Mouse (Mus musculus) liver, embryonic 12.5 days (tissue): Measurements from ENCODE around the gene Foxj3. TPM values are rescaled to one million over a fixed set of nuclear protein-coding genes. Genes with fewer than 3 reads are reported as not detected.

ENCODE experiments used
- ATAC-seq: fragments of 200-750 bp; cut with Nextera tagmentation; 2 replicates; pipeline ENCODE4 v1.8.0; 2017; ENCODE audit warnings: moderate number of reproducible peaks, mild to moderate bottlenecking, moderate library complexity
- H3K27ac ChIP-seq: fragments of 300-500 bp; sonication (generic); 2 replicates; pipeline ENCODE4 v1.5.1; 2016; ENCODE audit warnings: mild to moderate bottlenecking
- H3K27me3 ChIP-seq: fragments of 300-500 bp; sonication (generic); replicated peaks from 2 replicates; pipeline ENCODE4 v1.6.1; 2016; ENCODE audit warnings: mild to moderate bottlenecking, moderate library complexity
- H3K36me3 ChIP-seq: fragments of 300-500 bp; sonication (generic); 2 replicates; pipeline ENCODE4 v1.6.1; 2016; ENCODE audit warnings: mild to moderate bottlenecking, moderate library complexity
- H3K4me1 ChIP-seq: fragments of 300-500 bp; sonication (generic); 2 replicates; pipeline ENCODE4 v1.6.1; 2016
- H3K4me2 ChIP-seq: fragments of 300-500 bp; sonication (generic); 2 replicates; pipeline ENCODE4 v1.6.1; 2016; ENCODE audit warnings: mild to moderate bottlenecking, moderate library complexity
- H3K4me3 ChIP-seq: fragments of 300-500 bp; sonication (generic); 2 replicates; pipeline ENCODE4 v1.5.1; 2016; ENCODE audit warnings: mild to moderate bottlenecking, moderate library complexity
- H3K9ac ChIP-seq: fragments of 300-500 bp; sonication (generic); 2 replicates; pipeline ENCODE4 v1.6.1; 2016; ENCODE audit warnings: mild to moderate bottlenecking, moderate library complexity
- H3K9me3 ChIP-seq: fragments of 300-500 bp; sonication (generic); replicated peaks from 2 replicates; pipeline ENCODE4 v1.6.1; 2016; ENCODE audit warnings: mild to moderate bottlenecking, moderate library complexity
- WGBS: fragments of 180-500 bp; shearing (Covaris S2); methylation state at CpG from one replicate; pipeline ENCODE4 v1.1.7; 2016; ENCODE audit not compliant: insufficient replicate concordance; 5-methylcytosine and 5-hydroxymethylcytosine counted together
- polyA plus RNA-seq: library from polyadenylated mRNA; unstranded; fragments of >200 nt; fragmentation: Nextera tagmentation; extraction: Ambion mirVana; gene quantifications from 2 replicates; pipeline ENCODE4 v1.2.1, GENCODE M21; 2016

Foxj3 gene
- polyA plus RNA-seq, 1 experiment from 2014 or later: 10.0 TPM

GRCm38 (mm10) chr4:119642666-119643065 is 105.9 kb downstream of the Foxj3 start:
- ATAC-seq: no peak
- peaks cover 8% of the 10 kb centered on the region; the same call in 1 of the 2 replicates for H3K9me3 ChIP-seq
- 63% methylated on average over 4 of the region's 4 CpGs for whole genome bisulfite sequencing
- no peak overlapping the region for H3K4me2 ChIP-seq
- no peak overlapping the region for H3K9ac ChIP-seq
- 0 out of 2 replicates have a peak, but pooled peaks cover under 1% of the 10 kb centered on the region for H3K4me1 ChIP-seq
- no peak overlapping the region for H3K27ac ChIP-seq
- H3K36me3 ChIP-seq: no peaks in the 10 kb centered on the region
- H3K4me3 ChIP-seq: no peak overlapping the region
- no peaks in the 10 kb centered on the region for H3K27me3 ChIP-seq

- Histone ChIP-seq H3K36me3 (no peaks in the 10 kb centered on the region), H3K9me3 (0 out of 2 replicates have a peak, but pooled peaks cover 7% of the 10 kb centered on the region), H3K4me3 (no peak overlapping the region), H3K4me2 (no peak overlapping the region), H3K4me1 (no peaks in the 10 kb centered on the region), H3K9ac (no peak overlapping the region), H3K27me3 (no peaks in the 10 kb centered on the region), H3K27ac (no peak overlapping the region)
- WGBS: 63% methylated on average over 1 of the region's 1 CpGs
- ATAC-seq: no peak
Measured at GRCm38 (mm10) chr4:119657011-119657410, 120.2 kb downstream of the Foxj3 start.

DNA sequence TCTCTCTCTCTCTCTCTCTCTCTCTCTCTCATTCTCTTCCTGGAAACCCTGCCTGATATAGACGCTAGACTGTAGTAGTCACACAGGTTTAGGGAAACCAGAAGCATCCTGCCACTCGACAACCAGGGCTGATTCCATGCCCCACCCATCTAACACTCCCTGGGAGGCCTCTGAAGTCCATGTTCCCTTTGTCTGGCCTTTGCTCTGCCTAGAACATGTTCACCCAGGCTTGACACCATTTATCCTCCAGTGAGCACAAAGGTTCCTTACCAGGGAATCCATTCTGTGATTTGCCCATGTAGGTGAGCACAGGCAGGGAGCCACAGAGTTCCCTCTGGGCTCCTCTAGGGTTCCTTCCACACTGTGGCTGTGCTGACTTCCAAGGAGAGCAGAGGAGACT is 121.4 kb downstream of the Foxj3 start:
- Histone ChIP-seq H3K4me2 (no peak overlapping the region), H3K27ac (no peak overlapping the region), H3K9me3 (0 out of 2 replicates have a peak, but pooled peaks cover 3% of the 10 kb centered on the region), H3K27me3 (no peaks in the 10 kb centered on the region), H3K9ac (no peak overlapping the region), H3K4me1 (no peaks in the 10 kb centered on the region), H3K4me3 (no peak overlapping the region), H3K36me3 (no peaks in the 10 kb centered on the region)
- no peak for ATAC-seq
- 52% methylated on average over 2 of the region's 2 CpGs for WGBS

DNA sequence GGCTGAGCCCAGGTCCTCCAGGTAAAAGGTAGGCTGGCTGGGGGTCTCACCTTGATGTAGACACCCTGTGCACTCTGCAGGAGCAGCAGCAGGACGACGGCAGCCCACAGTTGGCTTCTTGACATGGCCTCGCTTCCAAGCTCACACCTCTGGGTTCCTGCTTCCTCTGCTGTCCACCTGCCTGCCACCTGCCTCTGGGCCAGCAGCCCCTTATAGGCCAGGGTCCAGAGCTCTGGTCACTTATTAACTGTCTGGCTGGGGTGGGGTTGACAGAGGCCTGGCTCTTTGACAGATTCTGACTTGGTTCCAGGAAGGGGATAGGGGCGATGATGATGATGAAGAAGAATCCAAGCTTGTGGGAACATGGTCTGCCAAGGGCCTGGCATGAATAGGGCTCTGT is 121.9 kb downstream of the Foxj3 start, which contains the start of gene Guca2b:
Gene Guca2b, minus strand, starts transcription at position 224 of the 400 bp plus-strand sequence.
- H3K4me1 ChIP-seq: no peaks in the 10 kb centered on the region
- H3K27ac ChIP-seq: no peak within 1 kb of the TSS
- H3K27me3 ChIP-seq: no peaks in the 10 kb centered on the region
- H3K4me3 ChIP-seq: no peak within 1 kb of the TSS
- H3K9ac ChIP-seq: no peak within 1 kb of the TSS
- no peaks in the 10 kb centered on the region for H3K9me3 ChIP-seq
- no peak for ATAC-seq
- H3K4me2 ChIP-seq: no peak within 1 kb of the TSS
- no peaks in the 10 kb centered on the region for H3K36me3 ChIP-seq
- 67% methylated on average over 4 of the region's 4 CpGs for WGBS

GRCm38 (mm10) chr4:119660007-119660406 is 123.2 kb downstream of the Foxj3 start:
- H3K36me3 ChIP-seq: no peaks in the 10 kb centered on the region
- H3K9ac ChIP-seq: no peak overlapping the region
- ATAC-seq: no peak
- H3K27ac ChIP-seq: no peak overlapping the region
- no peaks in the 10 kb centered on the region for H3K9me3 ChIP-seq
- H3K4me2 ChIP-seq: no peak overlapping the region
- 65% methylated on average over 8 of the region's 8 CpGs for WGBS
- H3K4me3 ChIP-seq: no peak overlapping the region
- no peaks in the 10 kb centered on the region for H3K4me1 ChIP-seq
- no peaks in the 10 kb centered on the region for H3K27me3 ChIP-seq

DNA sequence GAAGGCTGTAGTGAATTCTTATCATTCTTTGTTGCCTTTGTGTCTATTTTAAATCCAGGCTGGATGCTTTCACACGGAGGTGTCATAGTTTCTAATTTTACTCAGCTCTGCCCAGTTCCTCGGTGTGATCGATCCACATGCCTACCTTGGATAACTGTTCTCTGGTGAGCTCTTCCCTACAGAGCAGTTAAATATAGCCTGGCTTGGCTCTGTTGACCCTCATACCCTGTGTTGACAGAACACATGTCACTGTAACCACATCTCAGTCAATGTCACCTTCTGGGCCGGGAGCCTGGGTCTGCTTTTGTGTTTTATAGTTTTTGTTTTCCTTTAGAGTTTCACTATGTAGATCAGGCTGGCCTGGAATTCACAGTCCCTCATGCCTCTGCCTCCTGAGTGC is 125.3 kb downstream of the Foxj3 start:
- Histone ChIP-seq H3K27me3 (0 out of 2 replicates have a peak, but pooled peaks cover 3% of the 10 kb centered on the region), H3K4me2 (no peak overlapping the region), H3K27ac (no peak overlapping the region), H3K4me3 (no peak overlapping the region), H3K9me3 (no peaks in the 10 kb centered on the region), H3K4me1 (no peaks in the 10 kb centered on the region), H3K9ac (no peak overlapping the region), H3K36me3 (no peaks in the 10 kb centered on the region)
- WGBS: 56% methylated on average over 4 of the region's 4 CpGs
- ATAC-seq: no peak

DNA sequence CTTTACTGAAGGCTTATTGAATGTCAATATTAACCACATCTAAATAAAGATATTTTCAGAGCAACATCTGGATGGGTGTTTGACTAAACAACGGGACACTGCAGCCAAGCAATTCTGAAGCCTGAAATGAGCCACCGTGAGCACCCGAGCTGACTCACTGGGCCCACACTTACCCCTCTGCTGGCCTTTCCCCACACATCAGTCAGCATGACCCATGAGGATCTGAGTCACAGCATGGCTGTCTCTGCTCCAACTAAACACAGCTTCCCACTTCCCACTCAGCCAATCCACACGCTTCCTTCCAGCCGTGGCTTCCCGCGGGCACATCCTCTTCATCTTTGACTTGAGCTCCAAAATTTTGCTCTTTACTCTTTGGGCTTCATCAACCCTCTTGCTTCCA is 126.2 kb downstream of the Foxj3 start:
- no peak for ATAC-seq
- no peak overlapping the region for H3K27ac ChIP-seq
- 74% methylated on average over 7 of the region's 7 CpGs for WGBS
- H3K4me2 ChIP-seq: no peak overlapping the region
- no peak overlapping the region for H3K4me3 ChIP-seq
- H3K9ac ChIP-seq: no peak overlapping the region
- 0 out of 2 replicates have a peak, but pooled peaks cover 3% of the 10 kb centered on the region for H3K27me3 ChIP-seq
- no peaks in the 10 kb centered on the region for H3K4me1 ChIP-seq
- H3K36me3 ChIP-seq: no peaks in the 10 kb centered on the region
- H3K9me3 ChIP-seq: no peaks in the 10 kb centered on the region

DNA sequence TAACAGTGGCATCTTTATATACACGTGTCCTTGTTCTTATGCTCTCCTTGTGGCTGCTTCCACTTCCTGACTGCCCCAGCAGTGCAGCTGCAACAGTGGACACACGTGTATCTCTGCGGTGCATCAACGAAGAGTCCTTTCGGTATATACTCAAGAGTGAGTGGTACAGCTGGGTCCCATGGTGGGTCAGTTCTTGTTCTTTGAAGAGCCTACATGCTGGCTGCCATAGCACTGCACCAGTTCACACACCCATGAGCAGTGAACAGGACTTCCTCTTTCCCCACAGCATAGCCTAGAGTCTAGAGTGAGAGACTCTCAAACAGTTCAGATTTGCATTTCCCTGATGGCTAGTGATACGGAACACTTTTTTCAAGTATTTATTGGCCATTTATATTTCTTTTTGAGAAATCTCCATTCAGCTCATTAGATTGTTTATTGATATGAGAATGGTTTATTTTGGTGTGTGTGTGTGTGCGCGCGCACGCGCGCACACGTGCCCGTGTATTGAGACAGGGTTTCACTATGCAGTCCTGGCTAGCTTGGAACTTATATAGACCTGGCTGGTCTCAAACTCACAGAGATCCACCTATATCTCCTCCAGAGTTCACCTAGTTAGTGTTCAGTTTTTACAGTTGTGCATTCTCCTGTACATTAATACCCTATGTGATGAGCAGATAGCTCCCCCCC is 126.7 kb downstream of the Foxj3 start:
- ATAC-seq: no peak
- WGBS: 81% methylated on average over 14 of the region's 14 CpGs
- Histone ChIP-seq H3K36me3 (no peaks in the 10 kb centered on the region), H3K4me3 (no peak overlapping the region), H3K4me1 (no peaks in the 10 kb centered on the region), H3K9me3 (no peaks in the 10 kb centered on the region), H3K27me3 (0 out of 2 replicates have a peak, but pooled peaks cover 3% of the 10 kb centered on the region), H3K9ac (no peak overlapping the region), H3K4me2 (no peak overlapping the region), H3K27ac (no peak overlapping the region)

DNA sequence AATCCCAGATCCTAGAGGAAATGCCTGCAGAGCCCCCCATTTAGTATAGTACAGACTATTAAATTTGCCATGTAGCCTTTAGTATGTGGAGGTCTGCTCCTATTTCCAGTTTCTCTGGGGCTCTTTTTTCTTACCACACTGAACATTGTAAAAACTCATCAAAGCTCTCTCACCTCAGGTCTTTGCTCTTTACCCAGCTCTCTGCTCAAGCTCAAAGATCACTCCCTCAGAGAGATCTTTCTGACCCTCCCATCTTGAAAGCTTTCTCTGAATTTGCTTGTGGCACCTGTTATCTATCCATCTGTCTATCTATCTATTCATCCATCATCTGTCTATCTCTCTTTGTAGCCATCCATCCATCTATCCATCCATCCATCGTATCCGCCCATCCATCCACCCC is 128.4 kb downstream of the Foxj3 start:
- no peak for ATAC-seq
- Histone ChIP-seq H3K36me3 (no peaks in the 10 kb centered on the region), H3K9me3 (no peaks in the 10 kb centered on the region), H3K27ac (no peak overlapping the region), H3K27me3 (0 out of 2 replicates have a peak, but pooled peaks cover 3% of the 10 kb centered on the region), H3K4me1 (no peaks in the 10 kb centered on the region), H3K4me2 (no peak overlapping the region), H3K4me3 (no peak overlapping the region), H3K9ac (no peak overlapping the region)
- 80% methylated on average over 2 of the region's 2 CpGs for WGBS

- Histone ChIP-seq H3K4me2 (no peak overlapping the region), H3K27me3 (0 out of 2 replicates have a peak, but pooled peaks cover 3% of the 10 kb centered on the region), H3K9ac (no peak overlapping the region), H3K4me3 (no peak overlapping the region), H3K9me3 (no peaks in the 10 kb centered on the region), H3K27ac (no peak overlapping the region), H3K36me3 (no peaks in the 10 kb centered on the region), H3K4me1 (no peaks in the 10 kb centered on the region)
- ATAC-seq: no peak
- 54% methylated on average over 8 of the region's 8 CpGs for WGBS
Measured at GRCm38 (mm10) chr4:119666116-119666515, 129.3 kb downstream of the Foxj3 start.

- Histone ChIP-seq H3K27me3 (0 out of 2 replicates have a peak, but pooled peaks cover 5% of the 10 kb centered on the region), H3K4me3 (no peak overlapping the region), H3K4me1 (no peaks in the 10 kb centered on the region), H3K9me3 (no peaks in the 10 kb centered on the region), H3K36me3 (no peaks in the 10 kb centered on the region), H3K4me2 (no peak overlapping the region), H3K9ac (no peak overlapping the region), H3K27ac (no peak overlapping the region)
- ATAC-seq: no peak
- WGBS: 21% methylated on average over 5 of the region's 5 CpGs
Measured at GRCm38 (mm10) chr4:119667454-119667853, 130.7 kb downstream of the Foxj3 start.

DNA sequence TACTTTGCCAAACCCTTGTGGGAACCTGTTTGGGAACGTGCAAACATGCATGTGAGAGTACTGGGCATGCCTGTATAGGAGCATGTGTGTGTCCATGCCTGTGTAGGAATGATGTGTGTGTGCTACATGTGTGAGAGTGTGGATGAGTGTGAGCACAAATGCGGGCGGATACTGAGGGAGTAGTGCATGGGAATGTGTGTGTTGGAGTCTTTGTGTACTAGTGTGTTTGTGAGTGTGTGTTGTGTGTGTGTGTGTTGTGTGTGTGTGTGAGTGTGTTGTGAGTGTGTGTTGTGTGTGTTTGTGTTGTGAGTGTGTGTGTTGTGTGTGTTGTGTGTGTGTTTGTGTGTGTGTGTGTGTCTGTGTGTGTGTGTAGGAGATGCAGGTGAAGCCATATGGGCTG is 131.4 kb downstream of the Foxj3 start:
- H3K4me2 ChIP-seq: no peak overlapping the region
- no peak overlapping the region for H3K9ac ChIP-seq
- ATAC-seq: no peak
- WGBS: 79% methylated on average over 3 of the region's 3 CpGs
- H3K27me3 ChIP-seq: 0 out of 2 replicates have a peak, but pooled peaks cover 5% of the 10 kb centered on the region
- no peaks in the 10 kb centered on the region for H3K9me3 ChIP-seq
- no peaks in the 10 kb centered on the region for H3K36me3 ChIP-seq
- no peak overlapping the region for H3K27ac ChIP-seq
- H3K4me3 ChIP-seq: no peak overlapping the region
- no peaks in the 10 kb centered on the region for H3K4me1 ChIP-seq
